Mouse (Mus musculus) ES-Bruce4 (cell line): ENCODE data around the gene Exosc9.

Experiments
- CTCF ChIP-seq: IDR thresholded peaks from one replicate; pipeline ENCODE4 v1.8.1; 2011; ENCODE audit warnings: low read depth, low read length
- POLR2A ChIP-seq: IDR thresholded peaks from one replicate; pipeline ENCODE4 v1.8.1; 2011; ENCODE audit warnings: low read length; ENCODE audit not compliant: insufficient read depth

GRCm38 (mm10) chr3:36613202-36613907 lies 60.9 kb downstream of the Exosc9 start, which contains the start of gene Bbs7:
- TF ChIP-seq POLR2A (no peak), CTCF (no peak)
